Mouse (Mus musculus) lung, adult 18-20 months (tissue): Measurements from ENCODE around the gene A030005K14Rik.

Experiments
- DNase-seq, 2 experiments: peaks; one replicate each; pipeline ENCODE4 v3.0.0; 2022; ENCODE audit warnings: mixed read lengths in 2 of 2

The A030005K14Rik gene

GRCm38 (mm10) chr1:83034509-83034908, 24.7 kb downstream of the A030005K14Rik start:
- DNase-seq = no peak

DNA sequence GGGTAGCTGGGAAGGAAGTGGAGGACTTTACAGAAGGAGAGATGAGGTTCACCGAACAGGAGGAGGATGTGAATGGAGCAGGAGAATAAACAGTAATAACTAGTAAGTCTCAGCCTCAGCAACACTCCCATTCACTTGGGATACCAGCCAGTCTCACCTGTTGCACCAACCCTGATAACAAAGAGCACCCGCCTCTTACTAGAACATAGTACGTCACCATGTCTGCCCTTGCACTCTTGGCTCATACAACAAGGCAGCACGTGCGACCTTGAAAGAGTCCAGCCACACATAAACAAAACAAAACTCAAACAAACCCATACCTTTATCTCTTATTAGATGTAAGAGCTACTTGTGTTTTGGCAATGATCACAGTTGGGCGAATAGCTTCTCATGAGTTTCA, 26.7 kb downstream of the A030005K14Rik start:
- DNase-seq = peak; percentile 36 to 64

DNA sequence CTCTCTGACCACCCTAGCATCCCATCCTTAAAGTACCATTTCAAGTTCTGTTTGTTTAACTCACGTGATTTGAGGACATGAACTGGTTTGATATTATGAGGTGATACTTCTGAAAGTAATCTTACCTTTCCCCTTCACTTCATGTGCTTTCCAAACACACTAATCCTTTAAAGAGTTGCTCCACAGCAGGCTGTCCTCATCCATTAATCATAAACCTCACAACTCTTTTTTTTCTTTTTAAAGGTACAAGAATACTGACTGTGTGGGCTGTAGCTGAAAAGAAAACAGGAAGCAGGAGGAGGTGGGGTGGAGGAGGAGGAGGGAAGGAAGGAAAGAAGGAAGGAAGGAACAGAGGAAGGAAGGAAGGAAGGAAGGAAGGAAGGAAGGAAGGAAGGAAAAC, 27.2 kb downstream of the A030005K14Rik start:
- DNase-seq = no peak

- DNase-seq = no peak
Measured at GRCm38 (mm10) chr1:83016556-83016955, 42.6 kb downstream of the A030005K14Rik start.

- DNase-seq = no peak
Measured at GRCm38 (mm10) chr1:83015329-83015879, 43.8 kb downstream of the A030005K14Rik start.

- no peak for DNase-seq
Measured at GRCm38 (mm10) chr1:83014477-83014876, 44.7 kb downstream of the A030005K14Rik start.
